Mouse (Mus musculus) cortical plate, adult 2 months (tissue): ENCODE data around the gene Psat1. TPM values are rescaled to one million over a fixed set of nuclear protein-coding genes. Genes with fewer than 3 reads are reported as not detected.

Source experiments
- H3K27ac ChIP-seq: fragments of 200-500 bp; 2 replicates; pipeline ENCODE4 v1.5.1; 2012; ENCODE audit warnings: low read length, control low read depth, inconsistent platforms; ENCODE audit not compliant: insufficient read depth
- H3K4me1 ChIP-seq: fragments of 200-500 bp; 2 replicates; pipeline ENCODE4 v1.6.1; 2011; ENCODE audit warnings: low read length; ENCODE audit not compliant: control insufficient read depth, insufficient read depth
- H3K4me3 ChIP-seq: fragments of 200-500 bp; 2 replicates; pipeline ENCODE4 v1.5.1; 2011; ENCODE audit warnings: mild to moderate bottlenecking, low read length, control low read depth; ENCODE audit not compliant: insufficient read depth
- CTCF ChIP-seq: fragments of 200-500 bp; IDR thresholded peaks from 2 replicates; pipeline ENCODE4 v1.5.1; 2011; ENCODE audit warnings: mild to moderate bottlenecking, control low read depth, low read length; ENCODE audit not compliant: insufficient read depth; ENCODE audit errors: extremely low read depth
- POLR2A ChIP-seq: fragments of 200-500 bp; IDR thresholded peaks from 2 replicates; pipeline ENCODE4 v1.6.1; 2011; ENCODE audit warnings: mild to moderate bottlenecking, low read length, control low read depth; ENCODE audit not compliant: insufficient read depth; ENCODE audit errors: extremely low read depth
- polyA plus RNA-seq: library from polyadenylated mRNA; depleted of rRNA; stranded (reverse); fragments of >200 nt; gene quantifications from 2 replicates; pipeline ENCODE4 v1.2.3, GENCODE M21; 2012

Gene Psat1
- polyA plus RNA-seq, 1 experiment, result 125 TPM

GRCm38 (mm10) chr19:15924866-15925718 is 22.0 kb downstream of the Psat1 start:
- H3K4me3 ChIP-seq, result peak overlapping the region; percentile 43
- H3K4me1 ChIP-seq, result no peaks in the 10 kb centered on the region
- no peak for TF ChIP-seq CTCF
- peak; percentile 67; the same call in 1 of the 2 replicates for TF ChIP-seq POLR2A
- peak overlapping the region; percentile 34 for H3K27ac ChIP-seq

DNA sequence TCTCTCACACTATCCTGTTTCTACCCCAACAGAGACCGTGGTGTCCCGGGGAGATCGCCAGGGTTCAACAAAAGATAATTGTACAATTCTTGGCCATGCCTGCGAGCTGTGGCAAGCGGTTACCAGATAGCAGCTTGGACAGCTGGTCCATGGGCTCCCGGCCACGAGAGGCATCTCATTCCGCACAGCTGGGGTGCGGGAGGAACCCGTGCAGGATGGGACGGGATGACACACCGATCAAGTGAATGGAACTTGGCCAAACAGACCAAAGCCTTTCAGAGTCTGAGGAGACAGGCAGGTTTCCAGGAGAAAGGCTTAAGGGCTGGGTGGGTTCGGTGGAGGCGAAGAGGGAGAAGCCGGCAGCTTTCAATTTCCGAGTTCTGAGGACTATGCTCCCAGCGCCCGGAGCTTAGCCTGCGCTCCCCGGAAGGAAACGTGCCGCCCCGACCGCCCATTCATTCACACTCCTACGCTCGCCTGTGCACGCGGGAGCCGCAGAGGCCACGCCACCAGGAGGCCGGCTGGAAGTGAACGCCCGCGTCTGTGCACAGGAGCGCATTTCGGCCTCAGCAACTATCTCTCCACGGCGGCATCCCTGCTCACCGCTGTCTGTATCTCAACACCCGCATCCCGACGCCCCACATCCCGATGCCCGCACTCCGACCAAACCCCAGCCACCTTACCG is 22.8 kb downstream of the Psat1 start:
- Histone ChIP-seq H3K4me3 (peak overlapping the region; percentile 43), H3K27ac (peak overlapping the region; percentile 34), H3K4me1 (no peaks in the 10 kb centered on the region)
- TF ChIP-seq CTCF (no peak), POLR2A (no peak)

GRCm38 (mm10) chr19:15923426-15923825 is 23.7 kb downstream of the Psat1 start:
- H3K27ac ChIP-seq, result peak overlapping the region; percentile 44
- no peak for TF ChIP-seq CTCF
- TF ChIP-seq POLR2A, result no peak
- H3K4me1 ChIP-seq, result no peaks in the 10 kb centered on the region
- peak overlapping the region; percentile 43 for H3K4me3 ChIP-seq

- H3K4me1 ChIP-seq, result no peaks in the 10 kb centered on the region
- H3K27ac ChIP-seq, result no peak overlapping the region
- no peak overlapping the region for H3K4me3 ChIP-seq
- no peak for TF ChIP-seq POLR2A
- TF ChIP-seq CTCF, result no peak
Observed at GRCm38 (mm10) chr19:15919336-15919735, 27.8 kb downstream of the Psat1 start.

DNA sequence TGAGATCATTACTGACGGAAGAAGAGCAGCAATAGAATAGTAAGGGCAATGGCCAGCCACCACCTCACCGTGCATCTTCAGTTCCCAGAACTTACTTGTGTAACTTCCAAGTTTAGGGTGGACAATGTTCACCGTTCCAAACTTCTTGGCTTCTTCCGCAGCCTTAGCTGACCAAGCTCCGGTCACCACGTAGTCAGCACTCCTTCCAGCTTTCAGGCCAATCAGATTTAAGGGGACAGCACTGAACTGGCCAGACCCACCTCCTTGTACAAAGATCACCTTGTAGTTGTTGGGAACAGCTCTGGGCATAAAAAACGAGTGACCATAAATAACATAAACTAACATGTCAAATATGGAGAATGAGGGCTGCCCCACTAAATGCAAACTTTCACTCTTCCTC is 29.0 kb downstream of the Psat1 start:
- no peak overlapping the region for H3K4me3 ChIP-seq
- no peak for TF ChIP-seq CTCF
- no peak overlapping the region for H3K27ac ChIP-seq
- H3K4me1 ChIP-seq, result no peaks in the 10 kb centered on the region

- H3K4me3 ChIP-seq, result no peak overlapping the region
- TF ChIP-seq POLR2A (no peak), CTCF (no peak)
- no peaks in the 10 kb centered on the region for H3K4me1 ChIP-seq
- no peak overlapping the region for H3K27ac ChIP-seq
Observed at GRCm38 (mm10) chr19:15913249-15913997, 33.7 kb downstream of the Psat1 start.

DNA sequence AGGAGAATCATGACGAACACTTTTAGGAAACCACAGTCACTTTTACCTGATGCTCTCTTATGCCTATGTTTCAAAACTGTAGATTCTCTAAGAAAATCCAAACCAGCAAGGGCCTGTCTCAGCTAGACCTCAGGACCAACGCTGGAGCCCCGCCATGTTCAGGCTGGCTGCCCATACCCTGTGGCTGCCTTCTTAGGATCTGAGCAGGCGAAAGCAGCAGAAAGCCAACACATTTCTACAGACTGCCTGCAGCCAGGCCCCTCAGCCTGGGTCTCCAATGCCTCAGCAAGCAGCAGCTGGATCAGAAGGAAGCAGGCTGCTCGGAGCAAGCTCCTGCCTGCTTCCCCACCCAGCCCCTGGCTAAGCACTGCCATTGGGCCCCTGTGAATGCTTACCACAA is 35.7 kb downstream of the Psat1 start:
- no peak overlapping the region for H3K27ac ChIP-seq
- no peak overlapping the region for H3K4me3 ChIP-seq
- no peak for TF ChIP-seq CTCF
- no peak for TF ChIP-seq POLR2A
- H3K4me1 ChIP-seq, result no peaks in the 10 kb centered on the region

GRCm38 (mm10) chr19:15910987-15911386 is 36.1 kb downstream of the Psat1 start:
- TF ChIP-seq POLR2A (no peak), CTCF (no peak)
- H3K4me3 ChIP-seq, result no peak overlapping the region
- H3K27ac ChIP-seq, result no peak overlapping the region
- H3K4me1 ChIP-seq, result no peaks in the 10 kb centered on the region

DNA sequence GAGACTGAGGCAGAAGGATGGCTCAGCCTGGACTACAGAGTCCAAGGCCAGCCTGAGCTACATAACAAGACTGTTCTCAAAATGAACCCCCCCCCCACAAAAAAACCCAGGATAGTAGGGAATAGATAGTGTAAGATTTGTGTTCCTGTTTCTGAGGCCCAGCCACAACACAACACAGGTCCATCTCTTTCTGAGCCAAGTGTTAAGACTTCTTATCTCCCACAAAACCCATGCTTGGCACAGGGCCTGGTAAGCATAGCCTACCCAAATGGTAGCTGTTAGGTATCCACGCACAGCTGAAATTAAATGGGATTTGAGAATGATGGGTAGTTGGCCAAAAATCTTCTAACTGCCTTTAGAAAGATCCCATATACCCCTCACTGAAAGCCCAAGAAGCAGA is 36.6 kb downstream of the Psat1 start:
- no peak overlapping the region for H3K27ac ChIP-seq
- TF ChIP-seq CTCF, result no peak
- TF ChIP-seq POLR2A, result no peak
- no peak overlapping the region for H3K4me3 ChIP-seq
- H3K4me1 ChIP-seq, result no peaks in the 10 kb centered on the region

- Histone ChIP-seq H3K27ac (no peak overlapping the region), H3K4me3 (no peak overlapping the region), H3K4me1 (no peaks in the 10 kb centered on the region)
- TF ChIP-seq POLR2A (no peak), CTCF (no peak)
Observed at GRCm38 (mm10) chr19:15908016-15908415, 39.1 kb downstream of the Psat1 start.
